Mouse (Mus musculus): Measurements from ENCODE around the gene Ttc12. TPM values are rescaled to one million over a fixed set of nuclear protein-coding genes. Genes with fewer than 3 reads are reported as not detected.

The Ttc12 gene
- polyA plus RNA-seq, 1 experiment from 2014 or later: 2.1 TPM

GRCm38 (mm10) chr9:49504658-49505057 lies 18.6 kb upstream of the Ttc12 start:
- Histone ChIP-seq H3K27ac (ENCODE audit: low read depth, low read length) (no peak overlapping the region), H3K36me3 (ENCODE audit: control insufficient read depth, insufficient read depth, low read length) (peaks cover 5% of the 10 kb centered on the region), H3K4me2 (no peak overlapping the region), H3K4me1 (ENCODE audit: control insufficient read depth, insufficient read depth, low read length) (no peaks in the 10 kb centered on the region), H3K27me3 (ENCODE audit: control insufficient read depth, insufficient read depth, low read length) (no peaks in the 10 kb centered on the region), H3K9me3 (ENCODE audit: control insufficient read depth, low read length) (no peaks in the 10 kb centered on the region), H3K4me3 (ENCODE audit: low read depth, low read length) (no peak overlapping the region), H3K9ac (ENCODE audit: low read length) (no peak overlapping the region)
- 74% methylated on average over 5 of the region's 5 CpGs for WGBS
- ATAC-seq (ENCODE audit: low FRiP score): no peak
- no peak for DNase-seq (ENCODE audit: low spot score, missing footprints)

- no peak overlapping the region for H3K4me2 ChIP-seq
- WGBS: 87% methylated on average over 4 of the region's 4 CpGs
Measured at GRCm38 (mm10) chr9:49502245-49502644, 16.2 kb upstream of the Ttc12 start.

GRCm38 (mm10) chr9:49499878-49500277 lies 13.9 kb upstream of the Ttc12 start:
- Histone ChIP-seq H3K4me1 (ENCODE audit: control insufficient read depth, insufficient read depth, low read length) (no peaks in the 10 kb centered on the region), H3K4me2 (no peak overlapping the region), H3K4me3 (ENCODE audit: low read depth, low read length) (no peak overlapping the region), H3K36me3 (ENCODE audit: control insufficient read depth, insufficient read depth, low read length) (no peaks in the 10 kb centered on the region), H3K9me3 (ENCODE audit: control insufficient read depth, low read length) (no peaks in the 10 kb centered on the region), H3K27me3 (ENCODE audit: control insufficient read depth, insufficient read depth, low read length) (no peaks in the 10 kb centered on the region), H3K9ac (ENCODE audit: low read length) (no peak overlapping the region), H3K27ac (ENCODE audit: low read depth, low read length) (no peak overlapping the region)
- DNase-seq (ENCODE audit: low spot score, missing footprints) (no peak), ATAC-seq (ENCODE audit: low FRiP score) (no peak)
- WGBS: 88% methylated on average over 2 of the region's 2 CpGs

More at GRCm38 (mm10) chr9:49502245-49502644, 16.2 kb upstream of the Ttc12 start:
- Histone ChIP-seq H3K27ac (ENCODE audit: low read depth, low read length) (no peak overlapping the region), H3K4me3 (ENCODE audit: low read depth, low read length) (no peak overlapping the region), H3K27me3 (ENCODE audit: control insufficient read depth, insufficient read depth, low read length) (no peaks in the 10 kb centered on the region), H3K9me3 (ENCODE audit: control insufficient read depth, low read length) (no peaks in the 10 kb centered on the region), H3K9ac (ENCODE audit: low read length) (no peak overlapping the region), H3K36me3 (ENCODE audit: control insufficient read depth, insufficient read depth, low read length) (no peaks in the 10 kb centered on the region; the same call in none of the 2 replicates), H3K4me1 (ENCODE audit: control insufficient read depth, insufficient read depth, low read length) (no peaks in the 10 kb centered on the region)
- DNase-seq (ENCODE audit: low spot score, missing footprints) (no peak), ATAC-seq (ENCODE audit: low FRiP score) (no peak)

GRCm38 (mm10) chr9:49493979-49494649 lies 8.1 kb upstream of the Ttc12 start:
- H3K36me3 ChIP-seq (ENCODE audit: control insufficient read depth, insufficient read depth, low read length): no peaks in the 10 kb centered on the region
- ATAC-seq (ENCODE audit: low FRiP score) (0 out of 2 replicates have a peak, but pooled peaks have one; percentile 54), DNase-seq (ENCODE audit: low spot score, missing footprints) (peak; percentile 96)
- peak overlapping the region; percentile 22; the same call in 1 of the 2 replicates for H3K4me2 ChIP-seq
- H3K4me3 ChIP-seq (ENCODE audit: low read depth, low read length): no peak overlapping the region
- no peaks in the 10 kb centered on the region for H3K27me3 ChIP-seq (ENCODE audit: control insufficient read depth, insufficient read depth, low read length)
- 3% methylated on average over 4 of the region's 4 CpGs for WGBS
- no peak overlapping the region for H3K27ac ChIP-seq (ENCODE audit: low read depth, low read length)
- H3K9ac ChIP-seq (ENCODE audit: low read length): no peak overlapping the region; the same call in 1 of the 2 replicates
- no peaks in the 10 kb centered on the region for H3K9me3 ChIP-seq (ENCODE audit: control insufficient read depth, low read length)
- H3K4me1 ChIP-seq (ENCODE audit: control insufficient read depth, insufficient read depth, low read length): peaks cover 2% of the 10 kb centered on the region; the same call in 1 of the 2 replicates

- Histone ChIP-seq H3K27me3 (ENCODE audit: control insufficient read depth, insufficient read depth, low read length) (no peaks in the 10 kb centered on the region), H3K27ac (ENCODE audit: low read depth, low read length) (no peak overlapping the region), H3K9me3 (ENCODE audit: control insufficient read depth, low read length) (no peaks in the 10 kb centered on the region), H3K4me3 (ENCODE audit: low read depth, low read length) (no peak overlapping the region), H3K4me2 (no peak overlapping the region), H3K36me3 (ENCODE audit: control insufficient read depth, insufficient read depth, low read length) (no peaks in the 10 kb centered on the region), H3K4me1 (ENCODE audit: control insufficient read depth, insufficient read depth, low read length) (peaks cover 2% of the 10 kb centered on the region; the same call in 1 of the 2 replicates), H3K9ac (ENCODE audit: low read length) (no peak overlapping the region)
- ATAC-seq (ENCODE audit: low FRiP score) (no peak), DNase-seq (ENCODE audit: low spot score, missing footprints) (no peak)
- 86% methylated on average over 4 of the region's 4 CpGs for WGBS
Measured at GRCm38 (mm10) chr9:49490609-49491008, 4.6 kb upstream of the Ttc12 start.

- Histone ChIP-seq H3K27me3 (ENCODE audit: control insufficient read depth, insufficient read depth, low read length) (no peaks in the 10 kb centered on the region), H3K36me3 (ENCODE audit: control insufficient read depth, insufficient read depth, low read length) (no peaks in the 10 kb centered on the region), H3K4me3 (ENCODE audit: low read depth, low read length) (no peak overlapping the region), H3K4me1 (ENCODE audit: control insufficient read depth, insufficient read depth, low read length) (peaks cover 2% of the 10 kb centered on the region; the same call in 1 of the 2 replicates), H3K4me2 (no peak overlapping the region), H3K27ac (ENCODE audit: low read depth, low read length) (no peak overlapping the region), H3K9ac (ENCODE audit: low read length) (no peak overlapping the region), H3K9me3 (ENCODE audit: control insufficient read depth, low read length) (no peaks in the 10 kb centered on the region)
- DNase-seq (ENCODE audit: low spot score, missing footprints) (peak; percentile 98), ATAC-seq (ENCODE audit: low FRiP score) (peak; percentile 30; the same call in 1 of the 2 replicates)
- 37% methylated on average over 16 of the region's 16 CpGs for WGBS
Measured at GRCm38 (mm10) chr9:49488912-49489895, 3.2 kb upstream of the Ttc12 start.

GRCm38 (mm10) chr9:49488258-49488657 lies 2.2 kb upstream of the Ttc12 start:
- Histone ChIP-seq H3K4me2 (no peak overlapping the region), H3K27ac (ENCODE audit: low read depth, low read length) (no peak overlapping the region), H3K9me3 (ENCODE audit: control insufficient read depth, low read length) (no peaks in the 10 kb centered on the region), H3K4me1 (ENCODE audit: control insufficient read depth, insufficient read depth, low read length) (no peaks in the 10 kb centered on the region; the same call in 1 of the 2 replicates), H3K27me3 (ENCODE audit: control insufficient read depth, insufficient read depth, low read length) (no peaks in the 10 kb centered on the region), H3K4me3 (ENCODE audit: low read depth, low read length) (no peak overlapping the region), H3K36me3 (ENCODE audit: control insufficient read depth, insufficient read depth, low read length) (no peaks in the 10 kb centered on the region), H3K9ac (ENCODE audit: low read length) (no peak overlapping the region)
- 72% methylated on average over 7 of the region's 7 CpGs for WGBS
- DNase-seq (ENCODE audit: low spot score, missing footprints): peak; percentile 57
- ATAC-seq (ENCODE audit: low FRiP score): no peak

GRCm38 (mm10) chr9:49487657-49487943 lies 1.6 kb upstream of the Ttc12 start:
- 80% methylated on average over 6 of the region's 6 CpGs for WGBS
- ATAC-seq (ENCODE audit: low FRiP score): no peak
- H3K36me3 ChIP-seq (ENCODE audit: control insufficient read depth, insufficient read depth, low read length): no peaks in the 10 kb centered on the region
- no peak overlapping the region for H3K27ac ChIP-seq (ENCODE audit: low read depth, low read length)
- no peak overlapping the region for H3K9ac ChIP-seq (ENCODE audit: low read length)
- H3K4me2 ChIP-seq: no peak overlapping the region
- H3K27me3 ChIP-seq (ENCODE audit: control insufficient read depth, insufficient read depth, low read length): no peaks in the 10 kb centered on the region
- H3K4me3 ChIP-seq (ENCODE audit: low read depth, low read length): no peak overlapping the region
- no peaks in the 10 kb centered on the region for H3K9me3 ChIP-seq (ENCODE audit: control insufficient read depth, low read length)
- no peaks in the 10 kb centered on the region; the same call in 1 of the 2 replicates for H3K4me1 ChIP-seq (ENCODE audit: control insufficient read depth, insufficient read depth, low read length)
- no peak for DNase-seq (ENCODE audit: low spot score, missing footprints)

All from midbrain, embryonic 11.5 days (tissue).